Mouse (Mus musculus) midbrain, embryonic 14.5 days (tissue): Measurements from ENCODE around the gene Kat6b. TPM values are rescaled to one million over a fixed set of nuclear protein-coding genes. Genes with fewer than 3 reads are reported as not detected.

Experiments used
- ATAC-seq: fragments of 200-750 bp; cut with Nextera tagmentation; 2 replicates; pipeline ENCODE4 v1.8.0; 2017; ENCODE audit warnings: moderate number of reproducible peaks, moderate library complexity; ENCODE audit not compliant: low FRiP score, low TSS enrichment
- DNase-seq: peaks from one replicate; pipeline ENCODE4 v3.0.0-alpha.2; 2015
- H3K27ac ChIP-seq: fragments of 300-500 bp; sonication (generic); replicated peaks from 2 replicates; pipeline ENCODE4 v1.5.1; 2014; ENCODE audit warnings: mild to moderate bottlenecking, low read depth, low read length, moderate library complexity
- H3K27me3 ChIP-seq: fragments of 300-500 bp; sonication (generic); 2 replicates; pipeline ENCODE4 v1.6.1; 2014; ENCODE audit warnings: low read length, control low read depth, mixed read lengths; ENCODE audit not compliant: control insufficient read depth, insufficient read depth
- H3K36me3 ChIP-seq: fragments of 300-500 bp; sonication (generic); 2 replicates; pipeline ENCODE4 v1.6.1; 2014; ENCODE audit warnings: low read length, control low read depth; ENCODE audit not compliant: control insufficient read depth, insufficient read depth
- H3K4me1 ChIP-seq: fragments of 300-500 bp; sonication (generic); 2 replicates; pipeline ENCODE4 v1.6.1; 2014; ENCODE audit warnings: mild to moderate bottlenecking, antibody characterized with exemption, low read length, control low read depth; ENCODE audit not compliant: control insufficient read depth, insufficient read depth
- H3K4me2 ChIP-seq: fragments of 300-500 bp; sonication (generic); 2 replicates; pipeline ENCODE4 v1.6.1; 2014; ENCODE audit warnings: mild to moderate bottlenecking, low read length, moderate library complexity
- H3K4me3 ChIP-seq: fragments of 300-500 bp; sonication (generic); replicated peaks from 2 replicates; pipeline ENCODE4 v1.5.1; 2014; ENCODE audit warnings: low read depth, low read length
- H3K9ac ChIP-seq: fragments of 300-500 bp; sonication (generic); replicated peaks from 2 replicates; pipeline ENCODE4 v1.6.1; 2014; ENCODE audit warnings: mild to moderate bottlenecking, low read length, moderate library complexity
- H3K9me3 ChIP-seq: fragments of 300-500 bp; sonication (generic); 2 replicates; pipeline ENCODE4 v1.6.1; 2016; ENCODE audit warnings: low read length, control low read depth, mixed read lengths; ENCODE audit not compliant: control insufficient read depth
- WGBS: fragments of 180-500 bp; shearing (Covaris S2); extraction: QIAGEN DNeasy Blood & Tissue Kit; methylation state at CpG from one replicate; pipeline ENCODE4 v1.1.7; 2014; 5-methylcytosine and 5-hydroxymethylcytosine counted together
- polyA plus RNA-seq: library from polyadenylated mRNA; unstranded; fragments of >200 nt; fragmentation: Nextera tagmentation; extraction: Ambion mirVana; gene quantifications from 2 replicates; pipeline ENCODE4 v1.2.1, GENCODE M21; 2014

Gene Kat6b
- polyA plus RNA-seq, 1 experiment from 2014 or later, result 29.4 TPM

- Histone ChIP-seq H3K4me3 (peak overlapping the region; percentile 19; the same call in 1 of the 2 replicates), H3K9me3 (no peaks in the 10 kb centered on the region), H3K4me1 (peaks cover 12% of the 10 kb centered on the region), H3K9ac (no peak overlapping the region), H3K27me3 (0 out of 2 replicates have a peak, but pooled peaks cover 10% of the 10 kb centered on the region), H3K4me2 (peak overlapping the region; percentile 50), H3K27ac (no peak overlapping the region), H3K36me3 (no peaks in the 10 kb centered on the region)
- 7% methylated on average over 49 of the region's 49 CpGs for WGBS
- no peak for ATAC-seq
- peak; percentile 24 for DNase-seq
These were observed 205.4 kb downstream of the Kat6b start for GRCm38 (mm10) chr14:21686376-21687279.

DNA sequence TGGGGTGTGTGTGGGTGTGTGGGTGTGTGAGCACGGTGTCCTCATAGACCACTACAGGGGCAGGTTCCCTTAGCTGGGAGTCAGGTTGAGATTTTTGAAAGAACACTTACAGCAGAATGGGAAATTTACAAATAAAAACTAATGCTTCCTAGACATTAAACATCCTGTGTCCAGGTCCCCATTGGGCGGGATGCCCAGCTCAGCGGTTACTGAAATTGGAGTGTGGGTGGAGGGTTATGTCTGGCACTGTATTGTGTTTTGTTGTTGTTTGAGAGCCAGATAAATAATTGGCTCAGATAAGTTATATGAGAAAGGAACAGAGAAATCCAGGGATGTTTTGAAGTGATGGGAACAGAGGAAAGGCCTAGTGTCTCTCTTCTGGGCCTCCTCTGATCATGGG is 209.8 kb downstream of the Kat6b start:
- Histone ChIP-seq H3K4me2 (no peak overlapping the region), H3K9me3 (no peaks in the 10 kb centered on the region), H3K4me3 (no peak overlapping the region), H3K27me3 (0 out of 2 replicates have a peak, but pooled peaks cover 10% of the 10 kb centered on the region), H3K4me1 (peaks cover 6% of the 10 kb centered on the region; the same call in 1 of the 2 replicates), H3K27ac (no peak overlapping the region), H3K36me3 (no peaks in the 10 kb centered on the region), H3K9ac (no peak overlapping the region)
- DNase-seq (no peak), ATAC-seq (no peak)
- 94% methylated on average over 3 of the region's 3 CpGs for WGBS

DNA sequence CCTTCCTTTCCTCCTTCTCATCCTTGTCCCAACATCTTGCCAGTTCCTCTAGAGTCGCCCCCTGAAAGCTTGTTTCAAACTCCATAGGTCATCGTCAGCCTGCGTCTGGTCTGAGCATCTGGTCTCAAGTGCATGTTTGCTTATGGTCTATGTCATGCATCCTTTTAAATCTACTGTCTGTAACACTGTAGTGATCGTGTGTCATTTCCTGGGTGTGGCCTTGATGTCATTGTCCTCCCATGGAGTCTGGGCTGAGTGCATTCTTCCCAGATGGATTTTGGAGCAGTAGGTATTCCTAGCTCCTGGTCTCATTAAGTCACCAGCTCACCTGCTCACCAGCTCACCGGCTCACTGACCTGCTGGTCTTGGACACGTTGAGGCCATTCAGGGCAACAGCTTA is 213.8 kb downstream of the Kat6b start:
- DNase-seq (no peak), ATAC-seq (no peak)
- H3K4me1 ChIP-seq, result no peaks in the 10 kb centered on the region
- no peaks in the 10 kb centered on the region for H3K27me3 ChIP-seq
- no peaks in the 10 kb centered on the region for H3K9me3 ChIP-seq
- H3K4me2 ChIP-seq, result no peak overlapping the region
- no peak overlapping the region for H3K9ac ChIP-seq
- H3K27ac ChIP-seq, result no peak overlapping the region
- no peaks in the 10 kb centered on the region for H3K36me3 ChIP-seq
- no peak overlapping the region for H3K4me3 ChIP-seq
- WGBS, result 83% methylated on average over 6 of the region's 6 CpGs

DNA sequence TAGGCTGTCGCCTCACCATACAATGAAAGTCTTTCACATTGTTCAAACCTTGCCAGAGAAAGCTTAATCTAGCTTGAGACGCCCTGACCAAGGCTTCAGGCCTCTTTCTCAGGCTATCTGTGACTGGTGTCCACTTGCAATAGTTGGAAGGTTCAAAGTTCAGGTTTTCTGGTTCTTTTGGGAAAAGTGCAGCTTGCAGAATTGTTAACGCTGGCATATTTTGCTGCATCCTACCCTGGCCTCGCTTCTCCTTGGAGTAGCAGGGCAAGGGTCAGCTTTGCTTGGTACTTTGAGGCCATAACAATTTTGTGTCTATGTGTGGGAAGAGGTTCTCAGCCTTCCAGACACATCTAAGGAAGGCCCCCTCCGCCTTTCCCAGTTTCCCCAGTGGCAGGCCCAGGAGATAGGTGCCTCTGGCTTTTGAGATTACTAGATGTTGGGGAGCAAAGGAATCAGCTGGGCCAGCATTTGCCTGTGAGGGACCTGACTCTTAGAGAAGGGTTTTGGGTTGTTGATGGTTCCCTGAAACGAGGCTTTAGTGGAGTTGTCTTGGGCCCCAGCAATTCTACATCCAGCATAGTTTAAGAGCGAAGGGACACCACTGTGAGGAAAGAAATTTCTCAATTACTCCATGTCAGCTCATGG is 215.1 kb downstream of the Kat6b start:
- 73% methylated on average over 7 of the region's 7 CpGs for WGBS
- Histone ChIP-seq H3K27ac (no peak overlapping the region), H3K9me3 (no peaks in the 10 kb centered on the region), H3K4me3 (no peak overlapping the region), H3K4me1 (no peaks in the 10 kb centered on the region), H3K9ac (no peak overlapping the region), H3K4me2 (no peak overlapping the region), H3K36me3 (no peaks in the 10 kb centered on the region), H3K27me3 (no peaks in the 10 kb centered on the region)
- ATAC-seq, result no peak
- no peak for DNase-seq

GRCm38 (mm10) chr14:21702691-21703090 is 221.5 kb downstream of the Kat6b start:
- H3K36me3 ChIP-seq, result no peaks in the 10 kb centered on the region
- no peaks in the 10 kb centered on the region for H3K27me3 ChIP-seq
- no peak overlapping the region for H3K4me2 ChIP-seq
- H3K27ac ChIP-seq, result no peak overlapping the region
- 0 out of 2 replicates have a peak, but pooled peaks cover 7% of the 10 kb centered on the region for H3K4me1 ChIP-seq
- ATAC-seq (no peak), DNase-seq (no peak)
- no peaks in the 10 kb centered on the region for H3K9me3 ChIP-seq
- WGBS, result 94% methylated on average over 8 of the region's 8 CpGs
- no peak overlapping the region for H3K4me3 ChIP-seq
- H3K9ac ChIP-seq, result no peak overlapping the region

DNA sequence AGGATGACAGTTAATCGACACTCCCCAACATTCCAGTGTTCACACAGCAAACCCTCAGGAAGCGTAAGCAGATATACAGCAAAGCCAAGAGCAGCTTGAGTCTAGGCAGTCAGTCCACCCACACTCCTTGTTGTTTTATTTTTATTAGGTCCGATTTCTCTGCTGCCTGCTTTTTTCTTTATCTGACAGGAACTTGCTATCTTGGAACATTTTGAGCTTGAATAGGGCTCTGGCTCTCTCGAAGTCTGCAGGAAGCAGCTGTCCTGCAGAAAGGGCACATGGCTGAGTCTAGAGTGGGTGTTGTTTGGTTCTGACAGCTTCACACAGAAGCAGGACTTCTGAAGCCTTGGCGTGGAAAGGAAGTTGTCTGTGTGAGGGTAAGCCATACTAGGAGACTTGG is 222.0 kb downstream of the Kat6b start:
- Histone ChIP-seq H3K36me3 (no peaks in the 10 kb centered on the region), H3K9me3 (no peaks in the 10 kb centered on the region), H3K27ac (no peak overlapping the region), H3K4me2 (no peak overlapping the region), H3K9ac (no peak overlapping the region), H3K4me1 (0 out of 2 replicates have a peak, but pooled peaks cover 7% of the 10 kb centered on the region), H3K27me3 (no peaks in the 10 kb centered on the region), H3K4me3 (no peak overlapping the region)
- WGBS, result 88% methylated on average over 5 of the region's 5 CpGs
- ATAC-seq (no peak), DNase-seq (no peak)

DNA sequence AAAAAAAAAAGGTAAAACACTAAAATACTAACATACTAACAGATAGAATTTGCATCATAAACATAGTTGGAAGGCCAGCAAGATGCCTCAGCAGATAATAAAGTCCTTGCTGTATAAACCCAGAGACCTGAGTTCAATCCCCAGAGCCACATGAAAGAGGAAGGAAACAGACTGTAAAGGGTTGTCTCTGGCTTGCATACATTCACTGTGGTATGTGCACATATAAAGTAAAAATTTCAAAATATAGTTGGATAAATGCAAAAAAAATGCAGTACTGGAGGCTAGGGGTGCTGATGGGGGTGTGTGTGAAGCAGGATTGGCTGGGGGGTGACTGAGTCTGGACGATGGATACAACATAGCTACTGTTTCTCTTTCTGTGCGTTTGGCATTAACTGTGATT is 224.2 kb downstream of the Kat6b start:
- Histone ChIP-seq H3K4me2 (no peak overlapping the region), H3K4me3 (no peak overlapping the region), H3K36me3 (no peaks in the 10 kb centered on the region), H3K9ac (no peak overlapping the region), H3K27ac (no peak overlapping the region), H3K9me3 (no peaks in the 10 kb centered on the region), H3K4me1 (0 out of 2 replicates have a peak, but pooled peaks cover 7% of the 10 kb centered on the region), H3K27me3 (no peaks in the 10 kb centered on the region)
- no peak for DNase-seq
- 94% methylated on average over 2 of the region's 2 CpGs for whole genome bisulfite sequencing
- ATAC-seq, result no peak

DNA sequence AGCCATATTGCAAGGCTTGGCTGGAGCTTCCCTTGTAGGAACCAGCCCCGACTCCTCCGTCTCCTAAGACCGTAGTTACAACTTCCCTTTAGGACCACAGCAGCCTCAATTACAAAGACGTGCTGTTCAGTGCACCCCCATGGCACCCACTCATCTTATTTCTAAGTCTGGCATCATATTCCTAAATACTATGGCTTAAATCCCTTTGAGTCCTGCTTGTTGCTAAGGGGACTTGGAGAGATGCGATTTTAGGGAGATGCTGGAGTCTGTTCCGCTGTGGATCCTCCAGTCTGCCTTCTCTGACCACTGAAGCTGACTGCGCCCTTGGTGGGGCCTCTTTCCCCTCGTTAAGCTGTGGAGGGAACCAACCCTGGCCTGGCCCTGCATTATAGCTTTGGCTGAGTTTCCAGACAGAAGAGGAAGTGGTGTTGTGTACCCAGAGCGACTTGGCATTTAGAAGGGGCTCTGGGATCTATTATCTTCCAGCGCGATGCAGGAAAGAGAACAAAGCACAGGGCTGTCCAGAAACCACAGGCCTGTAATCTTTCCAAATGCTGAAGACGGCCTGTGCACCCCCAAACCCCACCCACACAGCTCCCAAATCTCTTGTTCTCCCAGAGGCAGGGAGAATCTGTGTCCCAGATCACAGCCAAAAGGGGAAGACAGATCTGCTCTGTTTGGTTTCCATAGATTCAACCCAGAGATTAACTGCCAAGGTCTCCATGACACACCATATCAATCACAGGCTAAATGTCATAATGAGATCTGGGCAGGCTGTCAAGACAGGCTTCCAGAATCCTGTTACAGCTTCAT is 225.7 kb downstream of the Kat6b start:
- H3K36me3 ChIP-seq, result no peaks in the 10 kb centered on the region
- H3K9me3 ChIP-seq, result no peaks in the 10 kb centered on the region
- DNase-seq (peak; percentile 45), ATAC-seq (no peak)
- no peak overlapping the region for H3K4me3 ChIP-seq
- no peak overlapping the region for H3K9ac ChIP-seq
- 42% methylated on average over 12 of the region's 12 CpGs for WGBS
- no peak overlapping the region for H3K4me2 ChIP-seq
- no peaks in the 10 kb centered on the region for H3K27me3 ChIP-seq
- H3K27ac ChIP-seq, result no peak overlapping the region; the same call in 1 of the 2 replicates
- H3K4me1 ChIP-seq, result 0 out of 2 replicates have a peak, but pooled peaks cover 7% of the 10 kb centered on the region
